Mouse (Mus musculus) myocyte (in vitro differentiated cells): ENCODE measurements around the gene Tmem254a.
"Not testable (repeated sequence)": the region's sequence is repeated elsewhere in the genome, so short reads cannot be mapped to it uniquely, and the experiment has no call there.

ENCODE experiments used
- E2F4 ChIP-seq: IDR thresholded peaks from one replicate; pipeline ENCODE4 v1.6.1; 2011; ENCODE audit warnings: mild to moderate bottlenecking, control low read depth, moderate library complexity; ENCODE audit not compliant: insufficient read depth
- MAX ChIP-seq: IDR thresholded peaks from one replicate; pipeline ENCODE4 v1.6.1; 2011; ENCODE audit warnings: low read depth, mild to moderate bottlenecking, control low read depth
- POLR2A ChIP-seq: IDR thresholded peaks from one replicate; pipeline ENCODE4 v1.6.1; 2011; ENCODE audit warnings: low read depth, mild to moderate bottlenecking, control low read depth, moderate library complexity; ENCODE audit not compliant: insufficient read length
- SRF ChIP-seq: IDR thresholded peaks from one replicate; pipeline ENCODE4 v1.6.1; 2011; ENCODE audit warnings: low read depth; ENCODE audit not compliant: control insufficient read depth, insufficient read length
- TCF12 ChIP-seq: IDR thresholded peaks from one replicate; pipeline ENCODE4 v1.6.1; 2011; ENCODE audit warnings: mild to moderate bottlenecking, control low read depth; ENCODE audit not compliant: poor library complexity, insufficient read depth, severe bottlenecking
- TCF3 ChIP-seq: IDR thresholded peaks from one replicate; pipeline ENCODE4 v1.6.1; 2011; ENCODE audit warnings: low read depth, control low read depth; ENCODE audit not compliant: insufficient read length
- USF1 ChIP-seq: IDR thresholded peaks from one replicate; pipeline ENCODE4 v1.6.1; 2011; ENCODE audit warnings: low read depth, mild to moderate bottlenecking, control low read depth, moderate library complexity

DNA sequence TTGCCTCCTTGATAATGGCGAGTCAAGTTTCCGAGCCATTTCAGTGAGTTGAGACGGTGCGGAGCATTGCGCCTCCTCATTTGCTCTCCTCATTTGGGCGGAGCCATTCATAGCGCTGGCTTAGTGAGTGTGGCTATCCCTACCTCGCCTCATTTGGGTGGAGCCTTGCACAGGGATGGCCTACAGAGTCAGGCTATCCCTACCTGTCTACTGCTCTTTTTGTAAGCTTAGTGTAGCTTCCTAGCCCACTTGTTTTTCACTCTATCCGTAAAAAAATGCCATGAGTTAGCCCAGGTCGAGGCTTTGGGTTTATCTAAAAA is at the start of gene Tmem254a:
- TF ChIP-seq TCF3, POLR2A, E2F4, MAX, TCF12, USF1, SRF: not testable (repeated sequence)
